Mouse (Mus musculus) liver, embryonic 12.5 days (tissue): ENCODE data around the gene Eid2b. TPM values are rescaled to one million over a fixed set of nuclear protein-coding genes. Genes with fewer than 3 reads are reported as not detected.
"Not testable (repeated sequence)": the region's sequence is repeated elsewhere in the genome, so short reads cannot be mapped to it uniquely, and the experiment has no call there.

Experiments
- ATAC-seq: fragments of 200-750 bp; cut with Nextera tagmentation; 2 replicates; pipeline ENCODE4 v1.8.0; 2017; ENCODE audit warnings: moderate number of reproducible peaks, mild to moderate bottlenecking, moderate library complexity
- H3K27ac ChIP-seq: fragments of 300-500 bp; sonication (generic); 2 replicates; pipeline ENCODE4 v1.5.1; 2016; ENCODE audit warnings: mild to moderate bottlenecking
- H3K27me3 ChIP-seq: fragments of 300-500 bp; sonication (generic); replicated peaks from 2 replicates; pipeline ENCODE4 v1.6.1; 2016; ENCODE audit warnings: mild to moderate bottlenecking, moderate library complexity
- H3K36me3 ChIP-seq: fragments of 300-500 bp; sonication (generic); 2 replicates; pipeline ENCODE4 v1.6.1; 2016; ENCODE audit warnings: mild to moderate bottlenecking, moderate library complexity
- H3K4me1 ChIP-seq: fragments of 300-500 bp; sonication (generic); 2 replicates; pipeline ENCODE4 v1.6.1; 2016
- H3K4me2 ChIP-seq: fragments of 300-500 bp; sonication (generic); 2 replicates; pipeline ENCODE4 v1.6.1; 2016; ENCODE audit warnings: mild to moderate bottlenecking, moderate library complexity
- H3K4me3 ChIP-seq: fragments of 300-500 bp; sonication (generic); 2 replicates; pipeline ENCODE4 v1.5.1; 2016; ENCODE audit warnings: mild to moderate bottlenecking, moderate library complexity
- H3K9ac ChIP-seq: fragments of 300-500 bp; sonication (generic); 2 replicates; pipeline ENCODE4 v1.6.1; 2016; ENCODE audit warnings: mild to moderate bottlenecking, moderate library complexity
- H3K9me3 ChIP-seq: fragments of 300-500 bp; sonication (generic); replicated peaks from 2 replicates; pipeline ENCODE4 v1.6.1; 2016; ENCODE audit warnings: mild to moderate bottlenecking, moderate library complexity
- WGBS: fragments of 180-500 bp; shearing (Covaris S2); methylation state at CpG from one replicate; pipeline ENCODE4 v1.1.7; 2016; ENCODE audit not compliant: insufficient replicate concordance; 5-methylcytosine and 5-hydroxymethylcytosine counted together
- polyA plus RNA-seq: library from polyadenylated mRNA; unstranded; fragments of >200 nt; fragmentation: Nextera tagmentation; extraction: Ambion mirVana; gene quantifications from 2 replicates; pipeline ENCODE4 v1.2.1, GENCODE M21; 2016

The Eid2b gene
- 3.6 and 3.7 TPM in 2 replicates for polyA plus RNA-seq

GRCm38 (mm10) chr7:28277615-28278278 is at the start of gene Eid2b:
Gene Eid2b (plus strand): TSS chr7:28277739.
- 2% methylated on average over 68 of the region's 68 CpGs for WGBS
- peak; percentile 75 for ATAC-seq

GRCm38 (mm10) chr7:28243943-28244342 is 33.6 kb upstream of the Eid2b start:
- not testable (repeated sequence) for H3K9ac ChIP-seq
- 49% methylated on average over 2 of the region's 2 CpGs for WGBS

More at GRCm38 (mm10) chr7:28277615-28278278, at the start of gene Eid2b:
- peaks cover 9% of the 10 kb centered on the region; the same call in 1 of the 2 replicates for H3K27me3 ChIP-seq
- peak within 1 kb of the TSS; percentile 78 for H3K4me2 ChIP-seq
- H3K36me3 ChIP-seq: no peaks in the 10 kb centered on the region
- peak within 1 kb of the TSS; percentile 84 for H3K9ac ChIP-seq
- peak within 1 kb of the TSS; percentile 71 for H3K4me3 ChIP-seq
- peak within 1 kb of the TSS; percentile 63 for H3K27ac ChIP-seq
- peaks cover 8% of the 10 kb centered on the region for H3K4me1 ChIP-seq
- no peaks in the 10 kb centered on the region for H3K9me3 ChIP-seq

GRCm38 (mm10) chr7:28248957-28249356 is 28.6 kb upstream of the Eid2b start:
- no peaks in the 10 kb centered on the region for H3K36me3 ChIP-seq
- 71% methylated on average over 3 of the region's 3 CpGs for WGBS
- H3K27ac ChIP-seq: no peak overlapping the region
- ATAC-seq: no peak
- H3K4me1 ChIP-seq: no peaks in the 10 kb centered on the region
- H3K9ac ChIP-seq: no peak overlapping the region
- H3K4me3 ChIP-seq: no peak overlapping the region
- H3K27me3 ChIP-seq: no peaks in the 10 kb centered on the region
- 0 out of 2 replicates have a peak, but pooled peaks cover 3% of the 10 kb centered on the region for H3K9me3 ChIP-seq
- no peak overlapping the region for H3K4me2 ChIP-seq

More at GRCm38 (mm10) chr7:28243943-28244342, 33.6 kb upstream of the Eid2b start:
- H3K4me2 ChIP-seq, H3K36me3 ChIP-seq, H3K4me1 ChIP-seq, ATAC-seq, H3K27ac ChIP-seq, H3K27me3 ChIP-seq, H3K4me3 ChIP-seq, H3K9me3 ChIP-seq: not testable (repeated sequence)

GRCm38 (mm10) chr7:28251976-28252375 is 25.6 kb upstream of the Eid2b start:
- Histone ChIP-seq H3K9me3 (peaks cover 7% of the 10 kb centered on the region; the same call in 1 of the 2 replicates), H3K27ac (no peak overlapping the region), H3K9ac (no peak overlapping the region), H3K4me2 (no peak overlapping the region), H3K4me3 (no peak overlapping the region), H3K36me3 (no peaks in the 10 kb centered on the region), H3K27me3 (no peaks in the 10 kb centered on the region), H3K4me1 (no peaks in the 10 kb centered on the region)
- 82% methylated on average over 17 of the region's 17 CpGs for WGBS
- no peak for ATAC-seq

GRCm38 (mm10) chr7:28254591-28254990 is 22.9 kb upstream of the Eid2b start:
- 53% methylated on average over 6 of the region's 6 CpGs for whole genome bisulfite sequencing
- Histone ChIP-seq H3K4me1 (no peaks in the 10 kb centered on the region), H3K9ac (no peak overlapping the region), H3K9me3 (peaks cover 5% of the 10 kb centered on the region; the same call in 1 of the 2 replicates), H3K27ac (no peak overlapping the region), H3K4me3 (no peak overlapping the region), H3K36me3 (no peaks in the 10 kb centered on the region), H3K4me2 (no peak overlapping the region), H3K27me3 (no peaks in the 10 kb centered on the region)
- ATAC-seq: no peak

- WGBS: 66% methylated on average over 6 of the region's 6 CpGs
- Histone ChIP-seq H3K9ac (no peak overlapping the region), H3K27ac (no peak overlapping the region), H3K36me3 (no peaks in the 10 kb centered on the region), H3K9me3 (peaks cover 5% of the 10 kb centered on the region; the same call in 1 of the 2 replicates), H3K4me3 (no peak overlapping the region), H3K27me3 (no peaks in the 10 kb centered on the region), H3K4me1 (no peaks in the 10 kb centered on the region), H3K4me2 (no peak overlapping the region)
- ATAC-seq: no peak
Measured at GRCm38 (mm10) chr7:28255476-28255875, 22.1 kb upstream of the Eid2b start.

- H3K9me3 ChIP-seq: no peaks in the 10 kb centered on the region
- 42% methylated on average over 5 of the region's 5 CpGs for WGBS
- no peak overlapping the region for H3K9ac ChIP-seq
- no peaks in the 10 kb centered on the region for H3K36me3 ChIP-seq
- no peak overlapping the region for H3K4me2 ChIP-seq
- no peak overlapping the region for H3K4me3 ChIP-seq
- no peaks in the 10 kb centered on the region for H3K4me1 ChIP-seq
- no peak overlapping the region for H3K27ac ChIP-seq
- ATAC-seq: no peak
- peaks cover 31% of the 10 kb centered on the region for H3K27me3 ChIP-seq
Measured at GRCm38 (mm10) chr7:28262861-28263260, 14.7 kb upstream of the Eid2b start.

- no peak overlapping the region for H3K4me2 ChIP-seq
- no peak overlapping the region for H3K9ac ChIP-seq
- no peaks in the 10 kb centered on the region for H3K9me3 ChIP-seq
- ATAC-seq: no peak
- 9% methylated on average over 15 of the region's 15 CpGs for WGBS
- H3K4me3 ChIP-seq: no peak overlapping the region
- H3K27ac ChIP-seq: no peak overlapping the region
- H3K27me3 ChIP-seq: peaks cover 40% of the 10 kb centered on the region
- peaks cover 7% of the 10 kb centered on the region for H3K4me1 ChIP-seq
- no peaks in the 10 kb centered on the region for H3K36me3 ChIP-seq
Measured at GRCm38 (mm10) chr7:28263786-28264185, 13.8 kb upstream of the Eid2b start.

- no peak overlapping the region for H3K9ac ChIP-seq
- WGBS: 78% methylated on average over 13 of the region's 13 CpGs
- H3K4me1 ChIP-seq: peaks cover 9% of the 10 kb centered on the region
- no peak overlapping the region for H3K4me2 ChIP-seq
- H3K36me3 ChIP-seq: peaks cover 3% of the 10 kb centered on the region; the same call in 1 of the 2 replicates
- H3K27ac ChIP-seq: no peak overlapping the region
- peaks cover 41% of the 10 kb centered on the region for H3K27me3 ChIP-seq
- no peak overlapping the region for H3K4me3 ChIP-seq
- H3K9me3 ChIP-seq: no peaks in the 10 kb centered on the region
- ATAC-seq: no peak
Measured at GRCm38 (mm10) chr7:28265391-28265790, 12.1 kb upstream of the Eid2b start.

GRCm38 (mm10) chr7:28267129-28268041 is 10.2 kb upstream of the Eid2b start, which contains the start of gene Eid2:
Gene Eid2 (plus strand): TSS chr7:28267881.
- peaks cover 41% of the 10 kb centered on the region for H3K27me3 ChIP-seq
- peak within 1 kb of the TSS; percentile 83 for H3K4me2 ChIP-seq
- ATAC-seq: peak; percentile 57
- peaks cover 9% of the 10 kb centered on the region for H3K4me1 ChIP-seq
- peaks cover 9% of the 10 kb centered on the region; the same call in 1 of the 2 replicates for H3K36me3 ChIP-seq
- peak within 1 kb of the TSS; percentile 69 for H3K4me3 ChIP-seq
- H3K27ac ChIP-seq: peak within 1 kb of the TSS; percentile 62
- H3K9me3 ChIP-seq: no peaks in the 10 kb centered on the region
- H3K9ac ChIP-seq: peak within 1 kb of the TSS; percentile 72
- 6% methylated on average over 57 of the region's 57 CpGs for WGBS

GRCm38 (mm10) chr7:28268042-28268531 is 9.5 kb upstream of the Eid2b start:
- Histone ChIP-seq H3K27ac (peak overlapping the region; percentile 62), H3K36me3 (peaks cover 9% of the 10 kb centered on the region; the same call in 1 of the 2 replicates), H3K9me3 (no peaks in the 10 kb centered on the region), H3K4me1 (peaks cover 9% of the 10 kb centered on the region), H3K4me3 (peak overlapping the region; percentile 69), H3K9ac (peak overlapping the region; percentile 72), H3K27me3 (peaks cover 41% of the 10 kb centered on the region), H3K4me2 (peak overlapping the region; percentile 83)
- ATAC-seq: peak; percentile 49
- 1% methylated on average over 51 of the region's 62 CpGs for WGBS
